Mouse (Mus musculus) brain, embryonic 18.5 days (tissue): ENCODE data around the gene Lrch1.

Source experiments
- DNase-seq: peaks from one replicate; pipeline ENCODE4 v3.0.0-alpha.2; 2012; ENCODE audit warnings: low read depth, low spot score

Lrch1 gene

GRCm38 (mm10) chr14:74893085-74893648 lies 54.5 kb downstream of the Lrch1 start:
- no peak for DNase-seq

GRCm38 (mm10) chr14:74889304-74889703 lies 58.4 kb downstream of the Lrch1 start:
- no peak for DNase-seq

- DNase-seq: no peak
These were observed 59.6 kb downstream of the Lrch1 start for GRCm38 (mm10) chr14:74888103-74888502.

GRCm38 (mm10) chr14:74886453-74886852 lies 61.2 kb downstream of the Lrch1 start:
- DNase-seq: no peak

GRCm38 (mm10) chr14:74884920-74885319 lies 62.8 kb downstream of the Lrch1 start:
- no peak for DNase-seq

GRCm38 (mm10) chr14:74884024-74884680 lies 63.5 kb downstream of the Lrch1 start:
- DNase-seq: peak; percentile 50

GRCm38 (mm10) chr14:74883204-74883603 lies 64.5 kb downstream of the Lrch1 start:
- no peak for DNase-seq

GRCm38 (mm10) chr14:74882754-74883153 lies 64.9 kb downstream of the Lrch1 start:
- DNase-seq: no peak

- no peak for DNase-seq
These were observed 66.8 kb downstream of the Lrch1 start for GRCm38 (mm10) chr14:74880868-74881267.

- no peak for DNase-seq
These were observed 68.2 kb downstream of the Lrch1 start for GRCm38 (mm10) chr14:74879480-74879879.

- DNase-seq: no peak
These were observed 70.4 kb downstream of the Lrch1 start for GRCm38 (mm10) chr14:74877287-74877686.

GRCm38 (mm10) chr14:74871220-74871619 lies 76.5 kb downstream of the Lrch1 start:
- DNase-seq: no peak

- DNase-seq: no peak
These were observed 78.8 kb downstream of the Lrch1 start for GRCm38 (mm10) chr14:74868902-74869230.

GRCm38 (mm10) chr14:74868188-74868901 lies 79.3 kb downstream of the Lrch1 start:
- DNase-seq: no peak

- DNase-seq: no peak
These were observed 80.3 kb downstream of the Lrch1 start for GRCm38 (mm10) chr14:74867076-74868042.

- DNase-seq: no peak
These were observed 81.9 kb downstream of the Lrch1 start for GRCm38 (mm10) chr14:74865738-74866137.

- DNase-seq: no peak
These were observed 82.7 kb downstream of the Lrch1 start for GRCm38 (mm10) chr14:74864805-74865483.

GRCm38 (mm10) chr14:74861456-74861855 lies 86.2 kb downstream of the Lrch1 start:
- DNase-seq: no peak

GRCm38 (mm10) chr14:74859154-74859553 lies 88.5 kb downstream of the Lrch1 start:
- DNase-seq: no peak

- DNase-seq: no peak
These were observed 92.2 kb downstream of the Lrch1 start for GRCm38 (mm10) chr14:74855429-74855828.

- no peak for DNase-seq
These were observed 93.9 kb downstream of the Lrch1 start for GRCm38 (mm10) chr14:74853759-74854100.
